Mouse (Mus musculus): ENCODE results near the gene Ttc12.

Ttc12 gene

GRCm38 (mm10) chr9:49485892-49486311 lies at the start of gene Ttc12:
TSS of gene Ttc12 (minus strand) at chr9:49486225.
- peak; percentile 52 for DNase-seq (ENCODE audit: low read depth)

- DNase-seq (ENCODE audit: low read depth) = no peak
Measured at GRCm38 (mm10) chr9:49534958-49535357, 48.9 kb upstream of the Ttc12 start.

- DNase-seq (ENCODE audit: low read depth) = no peak
Measured at GRCm38 (mm10) chr9:49533912-49534491, 48.0 kb upstream of the Ttc12 start.

- DNase-seq (ENCODE audit: low read depth) = no peak
Measured at GRCm38 (mm10) chr9:49533455-49533854, 47.4 kb upstream of the Ttc12 start.

GRCm38 (mm10) chr9:49531833-49532232 lies 45.8 kb upstream of the Ttc12 start:
- no peak for DNase-seq (ENCODE audit: low read depth)

GRCm38 (mm10) chr9:49531257-49531656 lies 45.2 kb upstream of the Ttc12 start:
- DNase-seq (ENCODE audit: low read depth) = no peak

GRCm38 (mm10) chr9:49530739-49531138 lies 44.7 kb upstream of the Ttc12 start:
- no peak for DNase-seq (ENCODE audit: low read depth)

GRCm38 (mm10) chr9:49529366-49529959 lies 43.4 kb upstream of the Ttc12 start:
- no peak for DNase-seq (ENCODE audit: low read depth)

GRCm38 (mm10) chr9:49528943-49529342 lies 42.9 kb upstream of the Ttc12 start:
- DNase-seq (ENCODE audit: low read depth) = no peak

- DNase-seq (ENCODE audit: low read depth) = no peak
Measured at GRCm38 (mm10) chr9:49528026-49528425, 42.0 kb upstream of the Ttc12 start.

- no peak for DNase-seq (ENCODE audit: low read depth)
Measured at GRCm38 (mm10) chr9:49527340-49527739, 41.3 kb upstream of the Ttc12 start.

GRCm38 (mm10) chr9:49524721-49525120 lies 38.7 kb upstream of the Ttc12 start:
- DNase-seq (ENCODE audit: low read depth) = no peak

GRCm38 (mm10) chr9:49523881-49524280 lies 37.9 kb upstream of the Ttc12 start:
- no peak for DNase-seq (ENCODE audit: low read depth)

GRCm38 (mm10) chr9:49514306-49514705 lies 28.3 kb upstream of the Ttc12 start:
- no peak for DNase-seq (ENCODE audit: low read depth)

GRCm38 (mm10) chr9:49510666-49511065 lies 24.6 kb upstream of the Ttc12 start:
- no peak for DNase-seq (ENCODE audit: low read depth)

- no peak for DNase-seq (ENCODE audit: low read depth)
Measured at GRCm38 (mm10) chr9:49509628-49510027, 23.6 kb upstream of the Ttc12 start.

GRCm38 (mm10) chr9:49509094-49509493 lies 23.1 kb upstream of the Ttc12 start:
- no peak for DNase-seq (ENCODE audit: low read depth)

- no peak for DNase-seq (ENCODE audit: low read depth)
Measured at GRCm38 (mm10) chr9:49507829-49508585, 22.0 kb upstream of the Ttc12 start.

- DNase-seq (ENCODE audit: low read depth) = no peak
Measured at GRCm38 (mm10) chr9:49504658-49505057, 18.6 kb upstream of the Ttc12 start.

- DNase-seq (ENCODE audit: low read depth) = no peak
Measured at GRCm38 (mm10) chr9:49502245-49502644, 16.2 kb upstream of the Ttc12 start.

- DNase-seq (ENCODE audit: low read depth) = no peak
Measured at GRCm38 (mm10) chr9:49499878-49500277, 13.9 kb upstream of the Ttc12 start.

GRCm38 (mm10) chr9:49493979-49494649 lies 8.1 kb upstream of the Ttc12 start:
- peak; percentile 67 for DNase-seq (ENCODE audit: low read depth)

- no peak for DNase-seq (ENCODE audit: low read depth)
Measured at GRCm38 (mm10) chr9:49490609-49491008, 4.6 kb upstream of the Ttc12 start.
